Mouse (Mus musculus) G1E (cell line): ENCODE results near the gene Gpr18. TPM values are rescaled to one million over a fixed set of nuclear protein-coding genes. Genes with fewer than 3 reads are reported as not detected.

Experiments used
- ATAC-seq: 2 replicates; pipeline ENCODE4 v1.8.0; 2016; ENCODE audit warnings: mild to moderate bottlenecking; ENCODE audit not compliant: insufficient number of reproducible peaks, poor library complexity, low FRiP score, severe bottlenecking; ENCODE audit errors: extremely low read depth
- DNase-seq: peaks from one replicate; pipeline ENCODE4 v3.0.0; 2012; ENCODE audit warnings: low spot score
- H3K27me3 ChIP-seq: 2 replicates; pipeline ENCODE4 v1.6.1; 2012; ENCODE audit warnings: mild to moderate bottlenecking, low read length, inconsistent platforms; ENCODE audit not compliant: insufficient read depth
- H3K36me3 ChIP-seq: replicated peaks from 2 replicates; pipeline ENCODE3; 2012; ENCODE audit warnings: mild to moderate bottlenecking, inconsistent platforms
- H3K4me1 ChIP-seq: 2 replicates; pipeline ENCODE4 v1.6.1; 2012; ENCODE audit warnings: low read depth, low read length, inconsistent platforms, mixed read lengths; ENCODE audit not compliant: insufficient read depth
- H3K4me3 ChIP-seq: 2 replicates; pipeline ENCODE4 v1.5.1; 2012; ENCODE audit warnings: low read depth, mild to moderate bottlenecking, inconsistent platforms, low read length, moderate library complexity, mixed read lengths
- H3K9me3 ChIP-seq: replicated peaks from 2 replicates; pipeline ENCODE4 v1.6.1; 2012; ENCODE audit warnings: inconsistent platforms
- CTCF ChIP-seq: IDR thresholded peaks from 2 replicates; pipeline ENCODE4 v1.5.1; 2012; ENCODE audit warnings: low read depth, low read length, inconsistent platforms, mixed read lengths
- GATA1 ChIP-seq: IDR thresholded peaks from 2 replicates; pipeline ENCODE4 v1.6.1; 2012; ENCODE audit warnings: borderline replicate concordance, low read length, inconsistent platforms, mixed read lengths
- GATA2 ChIP-seq: IDR thresholded peaks from 2 replicates; pipeline ENCODE4 v1.6.1; 2012; ENCODE audit warnings: low read depth, low read length, inconsistent platforms, borderline replicate concordance
- POLR2AphosphoS5 ChIP-seq: IDR thresholded peaks from 2 replicates; pipeline ENCODE4 v1.6.1; 2012; ENCODE audit warnings: low read depth, low read length, inconsistent platforms; ENCODE audit not compliant: insufficient replicate concordance
- TAL1 ChIP-seq: conservative IDR thresholded peaks from 2 replicates; pipeline ENCODE4 v1.6.1; 2012; ENCODE audit warnings: low read depth, low read length, inconsistent platforms, mixed read lengths
- polyA plus RNA-seq: library from polyadenylated mRNA; stranded (reverse); fragments of >175 nt; gene quantifications from 2 replicates; pipeline ENCODE4 v1.2.3, GENCODE M21; 2012
- total RNA-seq, 2 experiments: library from RNA; stranded (forward) in 1 of 2; stranded (reverse) in 1 of 2; fragments of 200-1000 nt in 1 of 2; fragments of >200 nt in 1 of 2; fragmentation: Nextera tagmentation in 1 of 2; gene quantifications; 2 replicates each; pipeline ENCODE4 v1.2.3; 2014 to 2017

Gene Gpr18
- total and polyA plus RNA-seq, 3 experiments = 0.27 TPM; not detected in 2

- DNase-seq = no peak
- peaks cover 70% of the 10 kb centered on the region for H3K36me3 ChIP-seq
- TF ChIP-seq POLR2AphosphoS5 (no peak), TAL1 (no peak), GATA2 (no peak), CTCF (no peak), GATA1 (no peak)
- H3K27me3 ChIP-seq = no peaks in the 10 kb centered on the region
- H3K4me3 ChIP-seq = no peak overlapping the region
- ATAC-seq = no peak
- H3K9me3 ChIP-seq = no peaks in the 10 kb centered on the region
- peaks cover 42% of the 10 kb centered on the region for H3K4me1 ChIP-seq
These were observed 31.3 kb downstream of the Gpr18 start for GRCm38 (mm10) chr14:121884150-121884797.

GRCm38 (mm10) chr14:121881211-121881610, 34.4 kb downstream of the Gpr18 start:
- DNase-seq (no peak), ATAC-seq (no peak)
- Histone ChIP-seq H3K36me3 (peaks cover 58% of the 10 kb centered on the region), H3K4me1 (peaks cover 48% of the 10 kb centered on the region), H3K27me3 (no peaks in the 10 kb centered on the region), H3K4me3 (no peak overlapping the region), H3K9me3 (no peaks in the 10 kb centered on the region)
- no peak for TF ChIP-seq CTCF
- TF ChIP-seq GATA1 = no peak

- DNase-seq = no peak
- Histone ChIP-seq H3K9me3 (no peaks in the 10 kb centered on the region), H3K27me3 (no peaks in the 10 kb centered on the region), H3K4me3 (peak overlapping the region; percentile 88), H3K36me3 (peaks cover 40% of the 10 kb centered on the region), H3K4me1 (peaks cover 39% of the 10 kb centered on the region)
- no peak for ATAC-seq
- TF ChIP-seq POLR2AphosphoS5 = no peak
- no peak for TF ChIP-seq TAL1
- TF ChIP-seq CTCF = no peak
- TF ChIP-seq GATA2 = no peak
- no peak for TF ChIP-seq GATA1
These were observed 36.2 kb downstream of the Gpr18 start for GRCm38 (mm10) chr14:121879266-121879840.

- Histone ChIP-seq H3K9me3 (no peaks in the 10 kb centered on the region), H3K27me3 (peaks cover 3% of the 10 kb centered on the region), H3K4me3 (peak overlapping the region; percentile 88), H3K4me1 (peaks cover 37% of the 10 kb centered on the region), H3K36me3 (peaks cover 37% of the 10 kb centered on the region)
- DNase-seq = no peak
- TF ChIP-seq GATA2 = no peak
- no peak for TF ChIP-seq TAL1
- TF ChIP-seq POLR2AphosphoS5 = no peak
- no peak for TF ChIP-seq GATA1
- no peak for TF ChIP-seq CTCF
- no peak for ATAC-seq
These were observed 36.7 kb downstream of the Gpr18 start for GRCm38 (mm10) chr14:121878859-121879206.

- no peak for TF ChIP-seq GATA1
- no peak for TF ChIP-seq TAL1
- TF ChIP-seq CTCF = no peak
- TF ChIP-seq POLR2AphosphoS5 = no peak
- no peak for TF ChIP-seq GATA2
- Histone ChIP-seq H3K9me3 (no peaks in the 10 kb centered on the region), H3K36me3 (peaks cover 32% of the 10 kb centered on the region), H3K4me3 (peak within 1 kb of the TSS; percentile 88), H3K27me3 (peaks cover 8% of the 10 kb centered on the region), H3K4me1 (peaks cover 35% of the 10 kb centered on the region)
- DNase-seq (peak; percentile 95), ATAC-seq (peak; percentile 97)
These were observed 37.3 kb downstream of the Gpr18 start, which contains the start of gene Ubac2 for GRCm38 (mm10) chr14:121878176-121878858. Gene Ubac2, plus strand, starts transcription at chr14:121878620.

- Histone ChIP-seq H3K4me3 (peak overlapping the region; percentile 88), H3K9me3 (no peaks in the 10 kb centered on the region), H3K36me3 (peaks cover 25% of the 10 kb centered on the region), H3K27me3 (peaks cover 13% of the 10 kb centered on the region), H3K4me1 (peaks cover 35% of the 10 kb centered on the region)
- ATAC-seq (no peak), DNase-seq (no peak)
- TF ChIP-seq CTCF = no peak
- TF ChIP-seq POLR2AphosphoS5 = no peak
- TF ChIP-seq TAL1 = no peak
- no peak for TF ChIP-seq GATA1
- no peak for TF ChIP-seq GATA2
These were observed 37.9 kb downstream of the Gpr18 start for GRCm38 (mm10) chr14:121877640-121878039.
